Mouse (Mus musculus) c-Kit-positive CD71-negative TER-119-negative erythroid progenitor cells, embryonic 14.5 days (primary cell): ENCODE data around the gene Rbsn.

Experiments
- DNase-seq: peaks from one replicate; pipeline ENCODE4 v3.0.0-alpha.2; 2013; ENCODE audit warnings: low read depth

The Rbsn gene

DNA sequence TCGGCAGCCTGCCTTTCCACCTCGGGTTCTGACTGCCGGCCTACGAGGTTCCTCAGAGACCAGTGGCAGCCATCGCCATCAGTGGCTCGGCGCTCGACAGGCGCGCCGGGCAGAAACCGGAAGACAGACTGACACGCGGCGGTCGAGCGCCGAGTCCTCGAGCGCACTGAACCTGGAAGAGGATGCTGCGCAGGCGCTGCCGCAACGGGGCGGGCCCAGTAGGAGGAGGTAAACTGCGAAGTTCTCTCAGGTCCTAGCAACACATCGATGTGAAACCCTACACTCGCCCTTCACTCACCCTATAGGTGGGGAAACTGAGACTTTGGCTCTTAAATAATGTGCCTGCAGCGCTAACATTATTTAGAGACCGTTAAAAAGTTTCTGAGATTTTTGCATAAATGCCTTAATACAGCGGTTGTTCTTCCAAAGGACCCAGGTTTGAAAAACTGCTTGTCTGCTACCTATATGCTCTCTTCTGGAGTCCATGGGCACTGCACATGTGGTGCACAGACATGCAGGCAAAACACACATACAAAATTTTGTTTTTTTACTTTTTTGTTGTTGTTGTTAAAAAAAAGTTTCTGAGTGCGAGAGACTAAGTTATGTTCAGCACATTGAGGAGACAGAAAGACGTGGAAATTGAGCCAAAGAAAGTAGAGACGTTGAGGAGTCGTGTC is at the start of gene Rbsn:
Rbsn (minus strand) TSS at position 153 of the 677 bp plus-strand sequence.
- peak; percentile 87 for DNase-seq

DNA sequence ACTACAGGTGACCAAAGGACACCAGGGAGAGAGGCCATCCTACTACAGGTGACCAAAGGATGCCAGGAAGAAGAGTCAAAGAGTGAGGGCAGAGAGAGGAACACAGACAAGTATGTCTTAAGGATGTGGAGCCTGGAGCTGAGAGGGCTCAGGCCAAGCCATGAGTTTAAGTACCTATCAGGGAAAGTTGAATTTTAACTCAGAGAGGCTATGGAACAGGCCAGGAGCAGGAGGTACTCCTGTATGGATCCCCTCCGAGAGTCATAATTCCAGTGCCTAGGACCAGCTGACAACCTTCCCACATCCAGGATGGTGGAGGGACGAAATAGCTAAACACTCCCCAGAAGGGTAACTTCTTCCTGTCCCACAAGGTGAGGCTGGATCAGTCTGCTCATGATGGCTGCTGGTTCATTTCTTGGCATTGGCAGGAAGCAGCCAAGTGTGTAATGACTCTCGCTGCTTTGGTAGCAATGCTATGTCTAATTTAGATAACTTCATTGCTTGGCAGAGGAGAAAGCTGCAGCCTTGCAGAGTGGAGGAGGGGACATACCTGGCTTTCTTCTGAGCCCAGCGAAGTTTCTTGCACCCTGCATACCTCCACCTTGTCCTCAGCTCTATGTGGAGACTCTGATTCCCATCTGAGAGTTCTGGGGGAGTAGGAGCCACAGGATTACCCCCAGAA is 46.6 kb upstream of the Rbsn start:
- DNase-seq, result no peak

DNA sequence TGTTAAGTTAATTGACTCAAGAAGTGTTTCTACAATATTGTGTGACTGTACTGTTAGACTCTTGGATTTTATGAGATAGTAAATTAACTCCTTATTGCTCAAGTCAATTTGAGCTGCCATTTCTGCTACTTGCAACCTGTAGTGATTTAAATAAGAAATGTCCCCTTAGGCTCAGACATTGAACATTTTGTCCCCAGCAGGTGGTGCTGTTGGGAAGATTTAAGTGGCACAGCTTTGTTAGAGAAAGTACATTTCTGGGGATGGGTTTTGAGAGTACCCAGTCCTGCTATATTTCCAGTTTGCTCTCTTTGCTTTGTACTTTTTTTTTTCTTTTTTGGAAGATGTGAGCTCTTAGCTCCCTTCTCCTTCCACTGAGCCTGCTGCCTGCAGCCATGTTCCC is 40.6 kb upstream of the Rbsn start:
- no peak for DNase-seq

DNA sequence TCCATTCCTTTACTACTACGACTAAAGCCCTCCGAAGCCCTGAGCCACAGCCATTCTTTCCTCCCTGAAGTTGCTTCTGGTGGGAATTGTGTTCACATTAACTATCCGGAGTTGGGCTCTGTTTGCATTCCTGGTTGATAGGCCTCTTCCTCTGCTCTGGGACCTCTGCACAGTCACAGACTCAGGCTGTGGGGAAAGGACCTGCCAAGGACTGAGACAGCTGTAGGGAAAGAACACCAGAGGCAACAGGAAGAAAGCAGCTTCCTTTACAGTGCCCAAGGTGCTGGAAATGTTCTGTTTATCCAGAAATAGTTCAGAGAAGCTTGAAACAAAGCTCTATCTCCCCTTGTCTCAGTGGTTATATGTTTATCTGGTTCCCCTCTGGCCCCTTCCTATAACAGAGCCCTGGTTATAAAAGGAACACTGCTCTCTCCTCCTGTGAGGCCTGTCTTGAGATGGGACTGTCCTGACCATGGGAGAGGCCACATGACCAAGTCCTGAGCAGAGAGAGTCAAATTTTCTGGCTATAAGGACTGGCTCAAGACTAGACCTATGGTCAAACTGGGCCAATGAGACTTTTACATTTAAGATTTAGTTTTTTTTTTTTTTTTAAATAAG is 38.6 kb upstream of the Rbsn start:
- DNase-seq, result no peak

DNA sequence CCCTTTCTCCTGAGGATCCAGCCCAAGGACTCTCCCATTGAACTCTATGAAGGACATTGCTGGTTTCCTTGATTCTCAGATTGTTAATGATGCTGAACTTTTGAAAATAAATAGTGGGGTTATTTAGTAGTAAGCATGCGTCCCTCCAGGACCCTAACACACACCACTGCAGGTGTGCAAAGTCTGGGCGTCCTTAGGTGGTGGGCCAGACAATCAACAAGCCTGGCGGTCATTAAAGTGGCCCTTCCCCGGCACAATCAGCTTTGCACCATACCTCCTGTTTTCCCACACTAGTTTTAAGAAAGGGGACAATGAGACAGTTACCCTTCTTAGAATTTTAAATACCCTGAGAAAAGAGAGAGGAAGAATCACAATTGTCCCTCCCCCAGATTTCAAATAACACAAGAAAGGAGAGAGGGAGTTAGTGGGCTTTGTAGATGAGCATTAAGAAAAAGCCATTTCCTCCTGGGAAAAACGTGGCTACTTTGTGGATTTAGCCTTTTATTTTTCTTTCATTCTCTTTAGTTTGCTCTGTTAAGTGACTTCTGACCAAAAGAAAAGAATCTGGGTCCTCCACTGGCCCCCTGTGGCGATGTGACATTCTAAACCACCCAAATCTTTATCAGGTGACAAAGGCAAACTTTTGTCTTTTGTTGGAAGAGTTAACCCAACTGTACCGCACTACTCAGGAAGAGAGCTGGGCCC is 32.6 kb upstream of the Rbsn start:
- no peak for DNase-seq

DNA sequence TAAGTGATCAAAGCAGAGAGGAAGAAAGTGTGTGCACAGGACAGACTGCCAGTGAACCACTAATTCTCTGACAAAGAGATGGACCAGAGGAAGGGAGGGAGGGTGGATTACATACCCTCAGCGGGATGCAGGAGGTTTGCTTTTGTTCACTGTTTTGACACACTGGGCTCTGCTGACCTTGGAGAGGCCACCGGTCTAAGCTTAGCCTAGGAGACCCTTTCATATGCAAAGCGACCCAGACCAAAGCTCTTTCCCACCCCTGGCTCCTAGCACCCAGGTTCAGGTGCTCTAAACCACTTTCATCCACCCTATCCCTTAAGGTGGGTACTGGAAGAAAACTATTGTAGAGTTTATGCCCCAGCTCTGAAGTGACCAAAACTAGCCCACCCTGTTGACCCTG is 31.6 kb upstream of the Rbsn start:
- DNase-seq, result no peak

GRCm38 (mm10) chr6:92244591-92244990 is 29.9 kb upstream of the Rbsn start, which contains the start of gene Trh:
Gene Trh (minus strand): TSS chr6:92244650.
- no peak for DNase-seq

DNA sequence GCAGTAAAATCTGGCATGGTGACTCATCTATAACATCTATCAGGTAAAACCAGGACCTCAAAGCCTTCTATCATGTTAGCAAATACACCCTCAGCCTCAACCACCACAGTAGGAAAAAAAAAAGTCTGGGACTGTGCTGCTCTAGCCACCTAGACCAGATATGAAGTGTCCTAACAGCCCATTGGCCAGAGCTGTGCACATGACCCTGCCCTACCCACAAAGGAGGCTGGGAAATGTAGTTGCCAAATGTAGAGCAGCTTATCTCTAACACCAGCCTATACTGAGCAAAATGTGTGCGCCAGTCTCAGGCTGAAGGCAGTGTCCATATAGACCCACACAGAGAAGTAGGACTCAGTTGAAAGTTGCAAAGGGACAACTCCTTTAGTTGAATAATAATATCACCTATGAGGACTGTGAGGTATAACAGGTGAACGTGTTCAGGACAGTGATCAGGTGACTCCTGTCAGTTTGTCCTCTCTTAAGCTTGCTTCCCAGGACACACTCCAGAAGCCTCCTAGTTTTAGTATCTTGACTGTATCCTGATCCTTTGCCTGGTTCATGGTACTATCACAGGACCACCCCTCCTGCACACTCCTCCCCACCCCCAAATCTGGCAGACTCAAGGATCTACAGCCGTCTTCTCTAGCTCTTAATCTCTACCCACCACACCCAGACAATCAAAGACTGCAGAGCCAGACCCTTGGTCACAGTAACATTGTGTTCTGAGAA is 26.6 kb upstream of the Rbsn start:
- DNase-seq, result peak; percentile 42

- no peak for DNase-seq
These were observed 20.3 kb upstream of the Rbsn start for GRCm38 (mm10) chr6:92235036-92235435.

DNA sequence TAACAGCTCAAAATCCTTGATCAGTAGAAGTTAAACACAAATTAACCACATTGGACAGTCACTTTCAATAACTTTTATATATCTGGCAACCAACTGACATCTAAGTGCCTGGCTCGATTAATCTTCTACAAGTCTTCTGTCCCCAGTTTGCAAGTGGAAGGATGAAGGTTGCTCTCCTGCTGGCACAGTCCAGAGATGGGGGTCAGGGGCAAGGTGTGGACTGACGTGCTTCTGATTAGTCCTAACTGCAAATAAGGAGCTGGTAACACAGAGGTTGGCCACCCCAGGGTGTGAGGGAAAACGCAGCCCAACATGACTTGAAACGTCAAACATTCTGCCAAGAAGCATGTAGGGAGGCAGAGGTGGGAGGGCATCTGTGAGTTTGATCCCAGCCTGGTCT is 17.0 kb upstream of the Rbsn start:
- no peak for DNase-seq

GRCm38 (mm10) chr6:92231356-92231755 is 16.6 kb upstream of the Rbsn start:
- DNase-seq, result no peak

GRCm38 (mm10) chr6:92229586-92229985 is 14.9 kb upstream of the Rbsn start:
- DNase-seq, result no peak

DNA sequence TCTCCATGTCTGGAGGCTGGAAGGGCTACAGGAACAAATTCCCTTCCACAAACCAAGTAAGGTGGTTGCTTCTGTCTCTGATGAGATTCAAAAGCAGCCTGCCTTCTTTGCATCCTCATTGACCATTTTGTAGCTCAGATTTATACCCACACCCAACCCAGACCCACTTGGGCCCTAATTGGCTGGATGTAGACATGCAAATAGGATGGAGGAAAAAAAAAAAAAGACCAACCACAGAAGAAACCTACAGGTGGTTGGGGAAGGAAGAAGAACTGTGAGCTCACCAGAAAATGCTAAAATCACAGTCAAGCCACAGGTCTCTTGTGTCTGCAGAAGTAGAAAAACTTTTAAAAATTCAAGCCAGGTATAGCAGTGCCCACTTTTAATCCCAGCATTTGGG is 14.4 kb upstream of the Rbsn start:
- no peak for DNase-seq

DNA sequence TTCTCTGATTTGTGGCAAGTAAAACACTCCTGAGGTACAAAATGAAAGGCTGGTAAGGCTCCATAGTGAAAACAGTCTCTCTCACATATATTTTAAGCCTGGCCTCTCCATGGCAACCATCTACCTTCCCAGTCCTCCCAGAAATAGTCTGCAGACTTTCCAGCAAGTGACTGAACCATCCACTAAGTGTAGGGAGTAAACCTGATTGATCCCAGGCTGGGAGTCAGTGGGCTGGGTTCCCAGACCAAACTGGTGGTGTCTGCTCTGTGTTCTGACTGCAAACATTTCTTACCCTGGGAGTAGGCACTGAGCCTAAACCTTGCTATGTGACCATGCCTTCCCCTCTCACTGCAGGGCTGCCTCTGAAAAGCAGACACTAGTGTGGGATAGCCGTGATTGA is 10.3 kb upstream of the Rbsn start:
- DNase-seq, result no peak

DNA sequence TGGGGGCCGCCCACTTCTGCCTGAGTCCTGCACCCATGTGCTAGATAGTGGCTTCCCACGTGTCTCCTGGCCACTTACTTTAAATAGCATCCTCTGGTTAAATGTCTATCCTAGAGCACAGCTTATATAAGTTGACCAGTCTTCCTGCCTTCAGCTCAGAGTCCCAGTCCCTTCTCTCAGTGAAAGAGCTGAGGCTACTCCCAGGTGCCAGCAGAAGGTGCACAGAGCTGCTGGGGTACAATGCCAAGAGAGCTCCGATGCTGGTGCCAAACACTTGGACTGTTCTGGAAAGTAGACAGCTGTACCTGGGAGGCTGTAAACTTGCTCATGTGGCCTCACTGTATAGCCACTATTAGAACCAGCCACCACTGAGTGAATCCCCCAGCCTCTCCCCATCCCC is 7.3 kb upstream of the Rbsn start:
- no peak for DNase-seq

GRCm38 (mm10) chr6:92221604-92222003 is 6.9 kb upstream of the Rbsn start:
- DNase-seq, result no peak

DNA sequence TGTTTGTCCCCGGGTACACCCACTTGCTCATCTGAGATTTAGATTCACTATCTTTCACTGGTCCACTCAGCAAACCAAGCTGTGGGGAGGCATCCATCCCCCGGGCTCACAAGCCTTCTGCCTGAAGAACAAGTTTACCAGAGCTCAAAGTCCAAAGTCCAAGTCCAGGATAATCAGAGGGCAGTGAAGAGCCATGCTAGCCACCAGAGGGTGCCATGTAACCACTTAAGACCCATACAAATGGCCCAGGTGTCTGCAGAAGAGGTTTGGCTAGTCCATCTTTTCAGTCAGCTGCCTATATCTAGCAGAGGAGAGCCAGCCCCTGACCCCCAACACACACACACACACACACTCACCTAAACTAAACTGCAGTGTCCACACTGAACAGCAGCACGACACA is 4.7 kb upstream of the Rbsn start:
- no peak for DNase-seq

GRCm38 (mm10) chr6:92214055-92214772 is 511 bp downstream of the Rbsn start:
- peak; percentile 10 for DNase-seq

GRCm38 (mm10) chr6:92199414-92199813 is 15.3 kb downstream of the Rbsn start:
- DNase-seq, result no peak

DNA sequence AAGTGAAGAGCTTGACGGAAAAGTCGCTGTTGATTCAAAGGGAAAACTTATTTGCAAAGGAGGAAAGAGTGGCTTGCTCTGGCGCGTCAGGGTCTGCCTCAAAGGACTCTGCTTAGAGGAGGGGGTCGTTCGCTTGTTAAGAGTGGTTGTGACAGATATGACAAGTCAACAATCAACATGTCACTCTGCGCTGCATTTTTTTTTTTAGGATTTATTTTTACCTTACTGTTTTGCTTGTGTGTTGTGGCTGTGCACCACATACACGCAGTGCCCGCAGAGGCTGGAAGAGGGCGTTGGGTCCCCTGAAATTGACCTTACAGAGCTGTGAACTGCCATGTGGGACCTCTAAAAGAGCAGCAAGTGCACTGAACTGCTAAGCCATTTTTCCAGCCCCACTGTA is 30.5 kb downstream of the Rbsn start:
- no peak for DNase-seq

DNA sequence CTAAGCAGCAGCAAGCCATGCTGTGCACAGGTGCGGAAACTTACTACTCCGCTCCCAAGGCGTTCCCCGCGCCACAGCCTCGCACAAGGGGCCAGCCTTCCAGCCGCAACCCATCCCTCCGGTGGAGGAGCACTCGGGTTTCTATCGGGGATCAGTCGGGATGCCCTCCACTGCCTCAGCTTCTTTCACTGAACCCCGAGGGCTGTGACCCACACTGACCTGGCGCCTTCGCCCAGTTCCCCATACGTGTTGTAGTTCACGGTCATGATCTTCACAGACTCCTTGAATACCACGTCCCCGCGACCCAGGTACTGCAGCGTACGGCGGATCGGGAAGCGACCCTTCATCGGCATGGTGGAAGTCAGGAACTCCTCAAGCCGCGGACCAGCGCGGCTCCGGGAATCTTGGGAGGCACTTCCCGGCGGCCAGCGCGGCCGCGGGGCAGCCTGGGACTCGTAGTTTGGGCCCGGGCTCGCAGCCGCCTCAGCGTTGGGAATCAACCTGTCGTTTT is 31.0 kb downstream of the Rbsn start, which contains the start of gene Mrps25:
Mrps25 (minus strand) TSS at position 413 of the 511 bp plus-strand sequence.
- peak; percentile 33 for DNase-seq
